26 mouse cellular contexts compared by ENCODE assay signal in the genomic region with DNA sequence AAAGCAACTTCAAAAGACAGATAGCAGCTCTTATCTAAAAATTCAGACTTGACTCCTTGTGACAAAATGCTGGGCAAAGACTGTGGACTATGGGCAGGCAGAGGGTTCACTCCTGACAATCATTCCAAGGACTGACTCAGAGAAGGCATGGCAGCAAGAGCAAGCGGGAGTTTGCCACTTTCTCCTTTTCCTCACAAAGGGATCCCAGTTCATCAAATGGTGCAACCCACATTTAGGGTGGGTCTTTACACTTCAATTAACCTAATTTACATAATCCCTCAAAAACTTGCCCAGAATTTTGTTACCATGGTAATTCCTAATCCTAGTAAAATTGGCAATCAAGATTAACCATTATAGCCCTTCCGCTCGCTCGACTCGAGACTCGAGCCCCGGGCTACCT. TPM values are rescaled to one million over a fixed set of nuclear protein-coding genes. Genes with fewer than 3 reads are reported as not detected.
DNase-seq lines count a peak whose midpoint lies in the region; ATAC-seq lines count a peak whose summit lies in the region.
"Had no signal": no experiment of that assay in that cellular context is flagged by ENCODE, and none has a peak within 500 bp of the region (broad histone marks: within the 10 kb centered on the region; RNA-seq: fewer than 3 reads in every experiment).

No protein-coding gene starts in this region.

- H3K27ac ChIP-seq in forebrain, embryonic 12.5 days, result no peak overlapping the region
- H3K27ac ChIP-seq in forebrain, embryonic 10.5 days, result no peak overlapping the region
- H3K27ac ChIP-seq: embryonic facial prominence, embryonic 12.5 days; gastrocnemius, adult 2 months; hindbrain, embryonic 14.5 days; layer of hippocampus, adult 2 months; limb, embryonic 12.5 days; liver, embryonic 12.5 days; neural tube, embryonic 13.5 days had no signal

- DNase-seq in forebrain, embryonic 10.5 days (ENCODE audit: extremely low spot score, low spot score), result no peak
- peak; percentile 5 for DNase-seq in retina, postnatal 1 day
- DNase-seq in retina, embryonic 14.5 days (ENCODE audit: low spot score), result no peak
- no peak for DNase-seq in ovary, adult 18-20 months (ENCODE audit: low spot score)
- no peak for DNase-seq in liver
- no peak for DNase-seq in cerebellum, adult 9-11 months
- DNase-seq: adrenal gland, postnatal 36 days; cerebellum, adult 11 months; cerebellum, postnatal 14 days; gastrocnemius, adult 2 months; kidney, adult 9 months; kidney, postnatal 14 days; lung, adult 18-20 months; lung, postnatal 10 days; thymus, adult 18-20 months; thymus, postnatal 4 days had no signal

- WGBS in forebrain, embryonic 12.5 days, result 46% methylated on average over 7 of the region's 7 CpGs
- WGBS in forebrain, embryonic 10.5 days, result 72% methylated on average over 7 of the region's 7 CpGs

- H3K36me3 ChIP-seq in forebrain, embryonic 12.5 days (replicated peaks), result no peaks in the 10 kb centered on the region
- H3K36me3 ChIP-seq in forebrain, embryonic 10.5 days (replicated peaks), result no peaks in the 10 kb centered on the region
- H3K36me3 ChIP-seq: embryonic facial prominence, embryonic 12.5 days; limb, embryonic 12.5 days; liver, embryonic 12.5 days; neural tube, embryonic 13.5 days had no signal

- peak; percentile 49; the same call in 1 of the 2 replicates for ATAC-seq in forebrain, embryonic 12.5 days (ENCODE audit: low FRiP score)
- peak; percentile 50; the same call in 1 of the 2 replicates for ATAC-seq in megakaryocyte-erythroid progenitor cell, adult 5-6 weeks (replicated peaks; ENCODE audit: low FRiP score, low TSS enrichment, poor library complexity, severe bottlenecking)
- ATAC-seq: intestine, embryonic 16.5 days had no signal

- no peaks in the 10 kb centered on the region for H3K4me1 ChIP-seq in forebrain, embryonic 12.5 days
- H3K4me1 ChIP-seq in forebrain, embryonic 10.5 days, result 0 out of 2 replicates have a peak, but pooled peaks cover 3% of the 10 kb centered on the region
- H3K4me1 ChIP-seq: embryonic facial prominence, embryonic 12.5 days; limb, embryonic 12.5 days; neural tube, embryonic 13.5 days had no signal

- no peak overlapping the region for H3K9ac ChIP-seq in forebrain, embryonic 12.5 days
- H3K9ac ChIP-seq: embryonic facial prominence, embryonic 12.5 days; hindbrain, embryonic 14.5 days; limb, embryonic 12.5 days; liver, embryonic 12.5 days; neural tube, embryonic 13.5 days had no signal

- H3K9me3 ChIP-seq in forebrain, embryonic 12.5 days, result no peaks in the 10 kb centered on the region
- no peaks in the 10 kb centered on the region for H3K9me3 ChIP-seq in forebrain, embryonic 10.5 days
- H3K9me3 ChIP-seq: embryonic facial prominence, embryonic 12.5 days; limb, embryonic 12.5 days; liver, embryonic 12.5 days; neural tube, embryonic 13.5 days had no signal

- H3K4me2 ChIP-seq in forebrain, embryonic 12.5 days, result no peak overlapping the region
- H3K4me2 ChIP-seq: embryonic facial prominence, embryonic 12.5 days; hindbrain, embryonic 14.5 days; limb, embryonic 12.5 days; liver, embryonic 12.5 days; neural tube, embryonic 13.5 days had no signal

- no peak overlapping the region for H3K4me3 ChIP-seq in forebrain, embryonic 12.5 days (replicated peaks)
- no peak overlapping the region for H3K4me3 ChIP-seq in forebrain, embryonic 10.5 days
- H3K4me3 ChIP-seq: embryonic facial prominence, embryonic 12.5 days; erythroblast, embryonic 14.5 days; gastrocnemius, adult 2 months; layer of hippocampus, adult 2 months; limb, embryonic 12.5 days; liver, embryonic 12.5 days; neural tube, embryonic 13.5 days had no signal

- no peaks in the 10 kb centered on the region for H3K27me3 ChIP-seq in forebrain, embryonic 12.5 days
- no peaks in the 10 kb centered on the region for H3K27me3 ChIP-seq in forebrain, embryonic 10.5 days (ENCODE audit: poor library complexity, severe bottlenecking)
- H3K27me3 ChIP-seq: embryonic facial prominence, embryonic 12.5 days; limb, embryonic 12.5 days; liver, embryonic 12.5 days; neural tube, embryonic 13.5 days had no signal

RNA-seq across cellular contexts. Expression of a gene that starts 37.2 kb away (rescaled TPM):
- polyA plus RNA-seq in forebrain, embryonic 12.5 days (2016; fragmentation: Nextera tagmentation; extraction: Ambion mirVana), result 56.5 and 60.9 TPM in 2 replicates
- 29.1 and 29.4 TPM in 2 replicates for polyA plus RNA-seq in forebrain, embryonic 10.5 days (2016; fragmentation: Nextera tagmentation; extraction: Ambion mirVana)
- total RNA-seq in megakaryocyte-erythroid progenitor cell, adult 5-6 weeks (2014; fragmentation: Nextera tagmentation), result 87.1 and 94.7 TPM in 2 replicates
- 46.3 and 52.1 TPM in 2 replicates for total RNA-seq in megakaryocyte-erythroid progenitor cell, adult 5-6 weeks (2017)
